ENCODE assay signal across 18 mouse cellular contexts in genomic region chr7:131073476-131073875, GRCm38 (mm10). TPM values are rescaled to one million over a fixed set of nuclear protein-coding genes. Genes with fewer than 3 reads are reported as not detected.
DNase-seq lines count a peak whose midpoint lies in the region.
"Had no signal": no experiment of that assay in that cellular context is flagged by ENCODE, and none has a peak within 500 bp of the region (broad histone marks: within the 10 kb centered on the region; RNA-seq: fewer than 3 reads in every experiment).

No protein-coding gene starts in this region.

- peak; percentile 34 for DNase-seq in CD4-positive helper T cell, adult 2 months (ENCODE audit: low read depth, low spot score)
- DNase-seq in T-cell, adult 2 months (ENCODE audit: low spot score), result peak; percentile 76
- peak; percentile 4 for DNase-seq in lung, postnatal 10 days
- peak; percentile 26 for DNase-seq in naive thymus-derived CD4-positive, alpha-beta T cell, adult 2 months (ENCODE audit: low read depth)
- DNase-seq in thymus, adult 18-20 months, result peak; percentile 43 to 75
- peak; percentile 15 for DNase-seq in thymus, postnatal 0 days (ENCODE audit: low spot score)
- DNase-seq in thymus, postnatal 14 days, result peak; percentile 81
- DNase-seq in thymus, postnatal 36 days, result peak; percentile 62 to 75

RNA-seq across cellular contexts. Expression of gene Dmbt1, which starts 41.6 kb away (rescaled TPM):
- 0.35 and 0.49 TPM in 2 replicates for polyA plus RNA-seq in thymus, postnatal 0 days (2015; fragmentation: Nextera tagmentation; extraction: Ambion mirVana)
- polyA plus RNA-seq: adrenal gland, adult 2 months; embryonic facial prominence, embryonic 11.5 days; embryonic facial prominence, embryonic 13.5 days; erythroblast, embryonic 14.5 days; forebrain, embryonic 10.5 days; forebrain, embryonic 12.5 days; forebrain, embryonic 14.5 days; forebrain, embryonic 16.5 days; G1E; Patski had no signal

Comparison
In these comparisons a context has a peak if more than half of its experiments do, and no peak if none do; other contexts are left out.
1. Peak in every context shown above with its lines: DNase-seq.
2. DNase-seq: peak in every context shown above with its lines; median percentile 81 in thymus, postnatal 14 days; 76 in T-cell, adult 2 months; 68 in thymus, postnatal 36 days; 59 in thymus, adult 18-20 months; 34 in CD4-positive helper T cell, adult 2 months; 26 in naive thymus-derived CD4-positive, alpha-beta T cell, adult 2 months; 15 in thymus, postnatal 0 days; 4 in lung, postnatal 10 days.